Mouse (Mus musculus) E14TG2a.4 (cell line): ENCODE results near the gene Ablim2.

Experiments
- CTCF ChIP-seq: conservative IDR thresholded peaks from 2 replicates; pipeline ENCODE4 v1.5.1; 2014; ENCODE audit warnings: low read length
- POU5F1 ChIP-seq: IDR thresholded peaks from 2 replicates; pipeline ENCODE4 v1.6.1; 2014; ENCODE audit warnings: low read length, borderline replicate concordance

- no peak for TF ChIP-seq CTCF
- no peak for TF ChIP-seq POU5F1
Observed at GRCm38 (mm10) chr5:35815051-35815450, 57.4 kb downstream of the Ablim2 start.
